Comparison of ENCODE assay signal across 8 mouse cellular contexts in the genomic region with DNA sequence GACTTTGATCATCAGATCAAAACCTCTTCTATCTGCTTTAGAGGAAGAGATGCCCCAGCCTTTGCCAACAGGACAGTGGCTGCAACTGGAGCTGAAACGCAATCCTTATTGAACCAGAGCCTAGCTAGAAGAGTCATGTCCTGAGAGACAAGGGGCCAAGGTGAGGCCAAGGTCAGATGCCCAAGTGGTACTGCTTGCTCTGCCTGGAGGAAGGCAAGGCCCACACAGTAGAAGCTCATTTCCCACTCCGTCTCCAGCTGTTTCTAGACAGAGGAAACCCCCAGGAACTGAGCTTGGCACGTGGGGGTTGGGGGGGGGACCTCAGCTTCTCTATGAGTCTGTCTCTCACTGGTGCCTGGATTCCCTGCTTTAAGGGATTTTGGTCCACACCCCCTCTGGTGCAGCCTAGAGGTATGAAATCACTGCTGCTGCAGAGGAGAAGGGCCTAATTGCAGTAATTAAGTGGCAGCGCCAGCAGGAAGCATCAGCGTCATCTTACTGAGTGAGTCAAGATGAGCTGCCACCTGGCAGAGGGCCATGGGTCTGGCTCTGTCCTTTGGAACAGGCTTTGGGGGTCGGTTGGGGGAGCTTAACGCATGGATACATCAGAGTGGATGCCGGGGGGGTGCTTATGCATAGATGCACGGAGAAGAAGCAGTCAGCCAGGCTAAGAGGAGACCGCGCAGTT.
A peak's percentile ranks its signal among the peaks of the same experiment; 100 is the strongest.
DNase-seq lines count a peak whose midpoint lies in the region; ATAC-seq and TF ChIP-seq lines count a peak whose summit lies in the region.

No protein-coding gene starts in this region.

- no peak for TF ChIP-seq EP300 in lung, postnatal 0 days (IDR thresholded peaks at IDR 0.05)

- H3K27ac ChIP-seq in lung, postnatal 0 days (ENCODE audit: low read length), result no peak overlapping the region
- peak overlapping the region; percentile 97 for H3K27ac ChIP-seq in hindbrain, embryonic 13.5 days

- H3K4me2 ChIP-seq in lung, postnatal 0 days (replicated peaks; ENCODE audit: low read depth, low read length), result no peak overlapping the region
- 0 out of 2 replicates have a peak overlapping the region, but pooled peaks have one; percentile 78 for H3K4me2 ChIP-seq in hindbrain, embryonic 13.5 days

- 47% methylated on average over 11 of the region's 11 CpGs for WGBS in lung, postnatal 0 days
- 35% methylated on average over 11 of the region's 11 CpGs for WGBS in hindbrain, embryonic 13.5 days

- no peaks in the 10 kb centered on the region for H3K9me3 ChIP-seq in lung, postnatal 0 days (ENCODE audit: low read length)
- no peaks in the 10 kb centered on the region for H3K9me3 ChIP-seq in hindbrain, embryonic 13.5 days

- H3K27me3 ChIP-seq in lung, postnatal 0 days (replicated peaks; ENCODE audit: insufficient read depth, low read length), result no peaks in the 10 kb centered on the region
- no peaks in the 10 kb centered on the region for H3K27me3 ChIP-seq in hindbrain, embryonic 13.5 days

- ATAC-seq in lung, postnatal 0 days, result peak; percentile 51
- ATAC-seq in hindbrain, embryonic 13.5 days (ENCODE audit: low FRiP score), result peak; percentile 3; the same call in 1 of the 2 replicates
- no peak for ATAC-seq in granulocyte monocyte progenitor cell, adult 5-6 weeks (replicated peaks; ENCODE audit: poor library complexity, severe bottlenecking)

- no peak for TF ChIP-seq CTCF in lung, postnatal 0 days (IDR thresholded peaks at IDR 0.05)
- TF ChIP-seq CTCF in brain, embryonic 14.5 days (IDR thresholded peaks at IDR 0.05; ENCODE audit: borderline replicate concordance, extremely low read depth, insufficient read depth, insufficient read length), result no peak

- H3K4me1 ChIP-seq in lung, postnatal 0 days (ENCODE audit: insufficient read depth, low read depth, low read length), result peaks cover 11% of the 10 kb centered on the region; the same call in 1 of the 2 replicates
- peaks cover 88% of the 10 kb centered on the region for H3K4me1 ChIP-seq in hindbrain, embryonic 13.5 days (replicated peaks)

- no peak for TF ChIP-seq POLR2A in brain, embryonic 14.5 days (IDR thresholded peaks at IDR 0.05; ENCODE audit: borderline replicate concordance, extremely low read depth, insufficient read depth, insufficient read length, poor library complexity, severe bottlenecking)

- H3K9ac ChIP-seq in lung, postnatal 0 days (replicated peaks; ENCODE audit: low read depth), result no peak overlapping the region
- H3K9ac ChIP-seq in hindbrain, embryonic 13.5 days, result peak overlapping the region; percentile 85

- peak; percentile 54 for DNase-seq in lung, postnatal 0 days (ENCODE audit: low spot score)
- no peak for DNase-seq in lung, postnatal 14 days
- peak; percentile 96 for DNase-seq in brain, embryonic 14.5 days (ENCODE audit: low read depth)
- DNase-seq in retina, postnatal 1 day, result peak; percentile 95
- no peak for DNase-seq in layer of hippocampus, adult 9-11 months
- DNase-seq in thymus, postnatal 10 days (ENCODE audit: low spot score in 2 of 2), result no peak

- H3K4me3 ChIP-seq in lung, postnatal 0 days (ENCODE audit: low read depth, low read length), result no peak overlapping the region
- no peak overlapping the region for H3K4me3 ChIP-seq in hindbrain, embryonic 13.5 days

- no peaks in the 10 kb centered on the region for H3K36me3 ChIP-seq in lung, postnatal 0 days (ENCODE audit: insufficient read depth, low read length)
- peaks cover 2% of the 10 kb centered on the region; the same call in 1 of the 2 replicates for H3K36me3 ChIP-seq in hindbrain, embryonic 13.5 days

Comparison
In these comparisons a context has a peak if more than half of its experiments do, and no peak if none do; other contexts are left out.
1. DNase-seq: peak in lung, postnatal 0 days (single experiment), brain, embryonic 14.5 days (single experiment) and retina, postnatal 1 day (single experiment); none in lung, postnatal 14 days (single experiment), layer of hippocampus, adult 9-11 months (single experiment) and thymus, postnatal 10 days (0 of 2).